Mouse (Mus musculus) forebrain, embryonic 11.5 days (tissue): ENCODE results near the gene Lmo4. TPM values are rescaled to one million over a fixed set of nuclear protein-coding genes. Genes with fewer than 3 reads are reported as not detected.

Experiments used
- ATAC-seq: fragments of 200-750 bp; cut with Nextera tagmentation; replicated peaks from 2 replicates; pipeline ENCODE4 v1.8.0; 2017; ENCODE audit warnings: moderate TSS enrichment; ENCODE audit not compliant: low FRiP score
- DNase-seq: peaks from one replicate; pipeline ENCODE4 v3.0.0-alpha.2; 2017; ENCODE audit warnings: low spot score
- H3K27ac ChIP-seq: fragments of 300-500 bp; sonication (generic); 2 replicates; pipeline ENCODE4 v1.5.1; 2014; ENCODE audit warnings: low read depth, low read length
- H3K27me3 ChIP-seq: fragments of 300-500 bp; sonication (generic); 2 replicates; pipeline ENCODE4 v1.6.1; 2014; ENCODE audit warnings: mild to moderate bottlenecking, low read length, mixed read lengths; ENCODE audit not compliant: control insufficient read depth, insufficient read depth
- H3K36me3 ChIP-seq: fragments of 300-500 bp; sonication (generic); 2 replicates; pipeline ENCODE4 v1.6.1; 2014; ENCODE audit warnings: mild to moderate bottlenecking, low read length, moderate library complexity, mixed read lengths; ENCODE audit not compliant: control insufficient read depth, insufficient read depth
- H3K4me1 ChIP-seq: fragments of 300-500 bp; sonication (generic); replicated peaks from 2 replicates; pipeline ENCODE4 v1.6.1; 2014; ENCODE audit warnings: low read length, mixed read lengths; ENCODE audit not compliant: control insufficient read depth, insufficient read depth
- H3K4me2 ChIP-seq: fragments of 300-500 bp; sonication (generic); 2 replicates; pipeline ENCODE4 v1.6.1; 2014; ENCODE audit warnings: low read depth, mild to moderate bottlenecking, low read length, moderate library complexity, mixed read lengths; ENCODE audit not compliant: severe bottlenecking
- H3K4me3 ChIP-seq: fragments of 300-500 bp; sonication (generic); 2 replicates; pipeline ENCODE4 v1.5.1; 2014; ENCODE audit warnings: low read depth, low read length
- H3K9ac ChIP-seq: fragments of 300-500 bp; sonication (generic); 2 replicates; pipeline ENCODE4 v1.6.1; 2014; ENCODE audit warnings: low read length
- H3K9me3 ChIP-seq: fragments of 300-500 bp; sonication (generic); 2 replicates; pipeline ENCODE4 v1.6.1; 2016; ENCODE audit warnings: low read length, mixed read lengths; ENCODE audit not compliant: control insufficient read depth
- WGBS: fragments of 180-500 bp; shearing (Covaris S2); extraction: QIAGEN DNeasy Blood & Tissue Kit; methylation state at CpG from one replicate; pipeline ENCODE4 v1.1.7; 2014; 5-methylcytosine and 5-hydroxymethylcytosine counted together
- polyA plus RNA-seq: library from polyadenylated mRNA; unstranded; fragments of >200 nt; fragmentation: Nextera tagmentation; extraction: Ambion mirVana; gene quantifications from 2 replicates; pipeline ENCODE4 v1.2.1, GENCODE M21; 2014

Lmo4 gene
- 50.4 and 52.8 TPM in 2 replicates for polyA plus RNA-seq

DNA sequence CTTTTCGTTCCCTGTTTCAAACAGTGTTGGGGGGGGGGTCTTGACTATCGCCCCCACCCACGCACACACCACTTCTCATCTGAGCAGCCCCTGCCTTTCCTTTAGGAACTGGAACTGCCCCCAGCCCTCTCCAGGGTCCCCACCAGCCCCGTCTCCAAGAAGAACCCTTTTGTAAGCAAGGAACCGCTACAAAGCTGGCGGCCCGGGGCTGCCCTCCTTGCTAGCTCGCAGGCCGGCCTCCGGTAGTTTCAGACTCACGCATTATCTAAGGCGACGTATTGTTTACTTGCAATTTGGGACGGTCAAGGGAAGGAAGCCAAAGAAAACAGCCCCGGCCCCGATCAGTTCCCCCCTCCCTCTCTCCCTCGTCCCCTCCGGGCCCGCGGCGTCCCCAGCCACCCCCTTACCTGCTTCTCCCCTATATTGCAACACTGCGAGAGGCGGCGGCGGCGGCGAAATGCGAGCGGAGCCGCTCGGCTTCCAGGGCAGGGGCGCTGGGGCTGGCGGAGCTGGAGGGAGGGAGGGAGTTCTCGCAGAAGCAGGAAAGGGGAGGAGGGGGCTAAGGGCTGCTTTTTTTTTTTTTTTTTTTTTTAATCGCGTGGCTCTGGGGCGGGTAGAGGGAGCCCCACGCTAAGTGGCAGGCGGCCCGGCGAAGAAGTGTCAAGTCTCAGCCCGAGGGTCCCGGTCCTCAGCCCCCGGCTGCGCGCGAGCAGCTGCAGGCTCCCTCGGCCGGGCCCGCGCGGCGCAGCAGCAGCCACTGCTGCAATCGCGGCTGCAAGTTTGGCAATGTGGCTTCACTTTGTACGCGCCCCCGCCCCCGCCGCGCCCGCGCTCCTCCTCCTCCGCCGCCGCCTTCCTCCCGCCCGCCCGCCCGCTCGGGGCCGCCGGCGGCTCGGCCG lies at the start of gene Lmo4:
Lmo4 (minus strand) TSS at position 808 of the 899 bp plus-strand sequence.
- Histone ChIP-seq H3K4me3 (peak within 1 kb of the TSS; percentile 79), H3K9me3 (no peaks in the 10 kb centered on the region), H3K4me1 (peaks cover 10% of the 10 kb centered on the region), H3K4me2 (peak within 1 kb of the TSS; percentile 92), H3K27ac (peak within 1 kb of the TSS; percentile 98), H3K27me3 (0 out of 2 replicates have a peak, but pooled peaks cover 2% of the 10 kb centered on the region), H3K36me3 (no peaks in the 10 kb centered on the region), H3K9ac (peak within 1 kb of the TSS; percentile 95)
- DNase-seq: peak; percentile 91
- under 1% methylated on average over 68 of the region's 76 CpGs for WGBS
- ATAC-seq: peak; percentile 67

DNA sequence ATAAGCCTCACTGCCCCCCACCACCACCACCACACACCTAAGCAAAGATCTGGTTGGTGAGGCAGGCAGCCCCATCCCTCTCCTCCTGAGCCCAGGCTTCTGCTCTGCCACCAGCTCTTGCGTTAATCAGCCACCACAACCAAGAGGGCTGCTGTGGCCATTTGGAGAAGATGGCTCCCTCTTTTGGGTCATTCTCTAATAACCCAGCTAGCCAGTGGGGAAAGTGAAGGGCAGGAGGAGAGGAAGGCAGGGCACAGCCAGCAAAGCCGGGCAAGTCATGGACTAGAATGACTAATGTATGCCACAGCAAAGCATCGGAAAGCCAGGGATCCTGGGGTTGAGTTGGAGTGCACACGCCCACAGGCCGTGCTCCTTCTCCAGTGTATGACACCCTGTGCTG lies 49.3 kb upstream of the Lmo4 start:
- no peak overlapping the region for H3K4me3 ChIP-seq
- DNase-seq (no peak), ATAC-seq (no peak)
- 84% methylated on average over 5 of the region's 5 CpGs for WGBS
- no peaks in the 10 kb centered on the region for H3K9me3 ChIP-seq
- no peaks in the 10 kb centered on the region for H3K4me1 ChIP-seq
- H3K27me3 ChIP-seq: no peaks in the 10 kb centered on the region
- no peak overlapping the region for H3K9ac ChIP-seq
- no peak overlapping the region for H3K27ac ChIP-seq
- no peaks in the 10 kb centered on the region for H3K36me3 ChIP-seq
- no peak overlapping the region for H3K4me2 ChIP-seq

DNA sequence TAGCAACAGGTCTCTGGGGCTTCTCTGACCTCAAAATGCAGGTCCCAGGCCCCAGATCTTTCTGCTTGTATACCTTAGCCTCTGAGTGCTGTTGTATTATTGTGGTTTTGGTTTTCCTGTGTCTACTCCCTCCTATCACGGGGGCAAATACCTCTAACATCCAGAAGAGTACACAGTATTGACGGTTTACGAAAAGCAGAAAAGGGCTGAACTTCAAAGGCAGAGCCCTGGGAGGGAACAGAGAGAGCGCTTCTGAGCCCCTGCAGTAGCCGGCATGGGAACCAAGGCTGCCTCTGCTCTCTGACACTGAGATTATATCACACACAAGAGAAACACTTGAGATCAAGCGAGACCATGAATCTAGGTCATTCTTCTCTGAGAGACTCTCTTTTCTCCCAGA lies 48.0 kb upstream of the Lmo4 start:
- DNase-seq: no peak
- Histone ChIP-seq H3K27me3 (no peaks in the 10 kb centered on the region), H3K9ac (no peak overlapping the region), H3K4me3 (no peak overlapping the region), H3K27ac (no peak overlapping the region), H3K9me3 (no peaks in the 10 kb centered on the region), H3K36me3 (no peaks in the 10 kb centered on the region), H3K4me1 (no peaks in the 10 kb centered on the region), H3K4me2 (no peak overlapping the region)
- ATAC-seq: no peak
- WGBS: 85% methylated on average over 6 of the region's 6 CpGs

DNA sequence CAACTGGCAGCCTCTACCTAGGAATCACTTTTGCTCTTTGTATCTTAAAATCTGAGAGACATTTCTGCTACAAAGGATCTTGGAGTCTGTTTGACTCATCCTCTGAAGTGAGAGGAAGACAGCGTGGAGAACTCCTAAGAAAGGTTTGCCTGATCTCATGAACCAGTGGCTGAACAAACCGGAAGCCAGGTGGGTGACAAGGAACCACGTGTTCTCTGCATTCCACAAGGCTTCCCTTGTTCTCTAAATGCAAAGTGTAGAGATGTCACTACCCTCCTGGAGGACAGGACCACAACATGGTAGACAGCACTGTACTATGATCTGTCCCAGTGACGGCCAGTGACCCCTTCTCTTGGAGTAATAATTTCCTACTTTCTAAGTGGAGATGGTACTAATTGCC lies 47.1 kb upstream of the Lmo4 start:
- 76% methylated on average over 4 of the region's 4 CpGs for WGBS
- no peaks in the 10 kb centered on the region for H3K27me3 ChIP-seq
- no peak for DNase-seq
- H3K36me3 ChIP-seq: no peaks in the 10 kb centered on the region
- ATAC-seq: no peak
- H3K9me3 ChIP-seq: no peaks in the 10 kb centered on the region
- no peak overlapping the region for H3K27ac ChIP-seq
- H3K4me1 ChIP-seq: no peaks in the 10 kb centered on the region
- no peak overlapping the region for H3K4me2 ChIP-seq
- no peak overlapping the region for H3K9ac ChIP-seq
- no peak overlapping the region for H3K4me3 ChIP-seq

DNA sequence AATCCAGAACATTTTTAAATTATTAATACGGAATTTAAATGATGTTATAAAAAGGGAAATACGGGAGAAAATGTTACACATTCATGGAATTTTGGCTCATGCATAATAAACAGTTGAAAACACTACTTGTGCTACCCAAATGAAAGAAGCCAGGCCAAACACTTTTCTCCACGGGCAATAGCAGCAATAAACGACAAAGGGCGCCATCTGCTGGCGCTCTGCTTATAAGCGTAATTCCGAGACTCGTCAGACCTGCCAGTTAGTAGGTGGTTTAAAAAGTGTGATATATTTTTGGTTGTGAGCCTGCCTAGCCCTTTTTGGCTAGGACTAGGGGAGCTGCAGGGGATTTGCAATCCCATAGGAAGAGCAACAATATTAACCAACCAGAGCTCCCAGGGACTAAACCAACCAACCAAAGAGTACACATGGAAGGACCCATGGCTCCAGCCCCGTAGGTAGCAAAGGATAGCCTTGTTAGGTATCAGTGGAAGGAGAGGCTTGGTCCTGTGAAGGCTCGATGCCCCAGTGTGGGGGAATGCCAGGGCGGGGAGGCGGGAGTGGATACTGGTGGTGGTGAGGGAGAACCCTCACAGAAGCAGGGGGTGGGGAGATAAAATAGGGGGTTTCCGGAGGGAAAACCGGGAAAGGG lies 37.1 kb upstream of the Lmo4 start:
- H3K4me1 ChIP-seq: no peaks in the 10 kb centered on the region
- H3K4me3 ChIP-seq: no peak overlapping the region
- 31% methylated on average over 15 of the region's 15 CpGs for WGBS
- peak; percentile 83 for DNase-seq
- H3K36me3 ChIP-seq: no peaks in the 10 kb centered on the region
- H3K27me3 ChIP-seq: no peaks in the 10 kb centered on the region
- H3K9me3 ChIP-seq: no peaks in the 10 kb centered on the region
- peak; percentile 72 for ATAC-seq
- H3K9ac ChIP-seq: no peak overlapping the region
- H3K4me2 ChIP-seq: no peak overlapping the region
- no peak overlapping the region for H3K27ac ChIP-seq

DNA sequence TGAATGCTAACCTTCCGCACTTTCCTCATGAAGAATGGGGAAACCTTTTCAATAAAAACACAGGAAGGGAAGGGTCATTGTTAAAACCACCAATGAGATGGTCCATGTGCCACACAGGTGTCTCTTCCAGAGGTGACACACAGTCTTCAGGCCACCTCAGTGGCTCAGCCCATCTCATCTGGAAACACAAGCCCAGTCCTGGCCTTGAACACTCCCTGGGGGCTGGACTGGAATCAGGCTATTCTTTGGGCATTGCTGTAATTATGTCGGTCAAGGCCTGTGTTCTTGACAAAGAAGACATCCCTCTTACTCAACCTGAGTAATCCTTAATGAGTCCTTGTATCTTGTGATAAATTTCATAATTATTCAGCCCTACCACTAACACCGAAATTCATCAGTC lies 36.1 kb upstream of the Lmo4 start:
- Histone ChIP-seq H3K4me2 (no peak overlapping the region), H3K4me3 (no peak overlapping the region), H3K36me3 (no peaks in the 10 kb centered on the region), H3K9me3 (no peaks in the 10 kb centered on the region), H3K27me3 (no peaks in the 10 kb centered on the region), H3K4me1 (no peaks in the 10 kb centered on the region), H3K27ac (no peak overlapping the region), H3K9ac (no peak overlapping the region)
- no peak for ATAC-seq
- 75% methylated on average over 3 of the region's 3 CpGs for WGBS
- no peak for DNase-seq

DNA sequence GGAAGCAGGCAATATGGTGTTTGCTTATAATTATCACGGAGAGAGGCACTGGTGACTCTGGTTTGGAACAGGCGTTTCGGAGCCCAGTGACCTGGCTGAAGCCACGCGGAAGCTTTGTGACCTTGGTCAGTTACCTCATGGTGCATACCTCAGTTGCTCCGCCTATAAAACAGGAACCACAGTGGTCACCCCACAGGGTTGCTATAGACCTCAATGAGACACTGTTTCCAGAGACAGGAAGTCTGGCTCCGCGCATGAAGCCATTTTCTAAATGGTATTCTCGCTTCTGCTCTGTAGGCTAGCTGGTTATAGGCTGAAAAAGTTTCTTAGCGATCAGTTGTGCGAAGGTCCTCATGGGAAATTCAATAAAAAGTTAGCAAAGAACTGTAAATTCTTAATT lies 33.5 kb upstream of the Lmo4 start:
- DNase-seq (no peak), ATAC-seq (no peak)
- no peak overlapping the region for H3K27ac ChIP-seq
- H3K4me1 ChIP-seq: no peaks in the 10 kb centered on the region; the same call in 1 of the 2 replicates
- no peaks in the 10 kb centered on the region for H3K9me3 ChIP-seq
- 93% methylated on average over 11 of the region's 11 CpGs for WGBS
- no peak overlapping the region for H3K4me2 ChIP-seq
- no peaks in the 10 kb centered on the region for H3K27me3 ChIP-seq
- no peak overlapping the region for H3K9ac ChIP-seq
- no peaks in the 10 kb centered on the region for H3K36me3 ChIP-seq
- H3K4me3 ChIP-seq: no peak overlapping the region

DNA sequence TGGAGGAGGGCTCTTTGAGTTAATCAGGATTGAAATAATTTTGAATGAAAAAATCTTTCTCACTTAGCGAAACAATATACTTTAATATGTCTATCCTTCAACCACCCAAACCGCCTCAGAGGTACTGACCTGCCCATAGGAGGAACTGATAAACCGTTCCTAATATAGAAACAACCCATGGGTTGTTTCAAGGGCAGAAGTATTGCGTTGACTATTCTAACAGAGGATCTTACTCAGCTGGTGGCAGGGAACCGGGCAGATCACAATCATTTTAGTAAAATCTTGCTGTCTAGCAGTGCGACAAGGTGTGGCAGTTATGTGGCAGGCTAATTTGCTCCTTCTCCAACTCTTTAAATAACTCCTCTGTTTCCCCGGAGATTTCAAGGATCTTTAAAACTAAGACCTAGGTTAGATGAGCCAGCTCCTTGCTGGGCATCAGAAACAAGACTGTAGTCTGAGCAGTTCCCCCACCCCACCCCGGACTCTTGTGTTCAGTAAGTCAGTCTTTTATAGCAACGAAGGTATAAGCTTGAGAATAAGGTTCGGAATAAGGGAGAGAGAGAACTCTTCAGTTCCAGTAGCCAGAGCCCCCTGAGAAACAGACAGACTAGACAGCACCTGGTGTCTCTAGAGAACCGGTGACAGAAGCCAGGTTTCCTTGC lies 27.5 kb upstream of the Lmo4 start:
- Histone ChIP-seq H3K27ac (no peak overlapping the region), H3K9me3 (no peaks in the 10 kb centered on the region), H3K4me1 (no peaks in the 10 kb centered on the region; the same call in 1 of the 2 replicates), H3K27me3 (no peaks in the 10 kb centered on the region), H3K36me3 (no peaks in the 10 kb centered on the region), H3K4me2 (no peak overlapping the region), H3K4me3 (no peak overlapping the region), H3K9ac (no peak overlapping the region)
- DNase-seq (no peak), ATAC-seq (no peak)
- 91% methylated on average over 11 of the region's 11 CpGs for WGBS
